Mouse (Mus musculus): ENCODE results near the gene Gstp1.

- no peak for TF ChIP-seq CTCF (conservative IDR thresholded peaks at IDR 0.05; ENCODE audit: insufficient read depth, insufficient read length, low read depth, low read length)
- TF ChIP-seq POLR2A (IDR thresholded peaks at IDR 0.05; ENCODE audit: low read depth, low read length) = no peak
Observed at GRCm38 (mm10) chr19:4081394-4081793, 43.6 kb upstream of the Gstp1 start, which contains the start of gene Cabp2.

Data from kidney, adult 2 months (tissue).